Mouse (Mus musculus) urinary bladder, postnatal 4 days (tissue): ENCODE data around the gene Sar1a.

Experiments
- DNase-seq, 2 experiments: peaks; one replicate each; pipeline ENCODE4 v3.0.0; 2021 to 2022; ENCODE audit warnings: low spot score in 2 of 2

Gene Sar1a

GRCm38 (mm10) chr10:61680015-61680913 is at the start of gene Sar1a:
Gene Sar1a (plus strand): TSS chr10:61680299.
- DNase-seq, result peak; percentile 98

- no peak for DNase-seq
Measured at GRCm38 (mm10) chr10:61632445-61632844, 47.7 kb upstream of the Sar1a start.

- DNase-seq, result no peak
Measured at GRCm38 (mm10) chr10:61637055-61637454, 43.0 kb upstream of the Sar1a start.

DNA sequence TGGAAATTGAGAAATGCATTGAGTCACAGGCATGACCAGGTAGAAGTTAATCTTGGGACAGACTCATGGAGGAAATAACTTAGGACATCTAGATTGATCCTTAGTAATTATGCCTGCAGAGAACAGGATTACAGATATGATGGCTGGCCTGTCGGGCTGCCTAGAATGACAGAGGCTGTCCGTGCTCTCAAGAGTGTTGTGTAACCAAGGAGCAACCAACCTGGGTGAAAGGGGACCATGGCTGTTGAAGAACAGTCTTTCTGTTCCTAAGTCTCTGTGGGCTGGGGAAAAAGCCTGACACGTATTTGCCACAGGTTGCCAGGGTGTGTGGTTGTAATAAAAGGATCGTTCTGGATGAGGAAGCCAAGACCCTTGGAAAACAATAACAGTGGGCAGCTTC is 39.7 kb upstream of the Sar1a start:
- no peak for DNase-seq

GRCm38 (mm10) chr10:61646557-61646956 is 33.5 kb upstream of the Sar1a start:
- no peak for DNase-seq

- DNase-seq, result peak; percentile 81 to 83
Measured at GRCm38 (mm10) chr10:61647790-61648736, 32.0 kb upstream of the Sar1a start, which contains the start of gene Ppa1. Gene Ppa1 (plus strand): TSS chr10:61648552.

- DNase-seq, result no peak
Measured at GRCm38 (mm10) chr10:61648737-61649645, 31.1 kb upstream of the Sar1a start.

GRCm38 (mm10) chr10:61654105-61654504 is 26.0 kb upstream of the Sar1a start:
- no peak for DNase-seq

GRCm38 (mm10) chr10:61654691-61655090 is 25.4 kb upstream of the Sar1a start:
- DNase-seq, result no peak

- no peak for DNase-seq
Measured at GRCm38 (mm10) chr10:61655188-61655587, 24.9 kb upstream of the Sar1a start.

DNA sequence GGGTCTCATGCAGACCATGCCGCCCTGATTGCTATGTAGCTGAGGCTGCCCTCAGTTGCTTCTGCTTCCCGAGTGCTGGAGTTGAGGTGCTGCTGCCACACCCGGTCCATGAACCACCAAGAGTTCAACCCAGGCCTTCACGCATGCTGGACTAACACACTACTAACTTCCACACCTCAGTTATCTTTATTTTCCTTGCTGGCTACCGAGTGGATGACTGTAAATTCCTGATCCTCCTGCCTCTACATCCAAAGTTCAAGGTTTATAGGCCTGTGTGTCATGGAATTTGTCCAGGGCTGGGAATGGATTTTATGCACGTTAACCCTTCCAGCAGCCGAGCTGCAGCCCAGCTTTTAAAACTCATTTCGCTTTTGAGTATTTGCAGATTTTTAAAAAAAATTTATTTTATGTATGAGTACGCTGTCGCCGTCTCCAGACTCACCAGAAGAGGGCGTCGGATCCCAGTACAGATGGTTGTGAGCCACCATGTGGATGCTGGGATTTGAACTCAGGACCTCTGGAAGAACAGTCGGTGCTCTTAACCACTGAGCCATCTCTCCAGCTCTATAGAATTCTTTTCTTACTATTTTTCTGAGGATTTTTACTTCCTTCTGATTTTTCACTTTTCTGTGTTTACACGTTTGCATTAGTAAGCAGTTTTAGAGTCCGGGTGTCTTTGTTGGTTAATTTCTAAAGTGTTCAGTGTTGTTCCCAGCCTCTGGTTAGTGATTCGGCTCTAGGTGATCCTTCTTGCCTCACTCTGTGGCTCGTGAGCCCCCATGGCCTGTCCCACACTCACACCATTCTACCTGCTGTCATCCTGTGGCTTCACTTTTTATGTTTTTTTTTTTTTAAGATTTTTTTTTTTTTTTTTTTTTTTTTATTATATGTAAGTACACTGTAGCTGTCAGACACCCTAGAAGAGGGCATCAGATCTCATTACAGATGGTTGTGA is 22.9 kb upstream of the Sar1a start:
- DNase-seq, result no peak

DNA sequence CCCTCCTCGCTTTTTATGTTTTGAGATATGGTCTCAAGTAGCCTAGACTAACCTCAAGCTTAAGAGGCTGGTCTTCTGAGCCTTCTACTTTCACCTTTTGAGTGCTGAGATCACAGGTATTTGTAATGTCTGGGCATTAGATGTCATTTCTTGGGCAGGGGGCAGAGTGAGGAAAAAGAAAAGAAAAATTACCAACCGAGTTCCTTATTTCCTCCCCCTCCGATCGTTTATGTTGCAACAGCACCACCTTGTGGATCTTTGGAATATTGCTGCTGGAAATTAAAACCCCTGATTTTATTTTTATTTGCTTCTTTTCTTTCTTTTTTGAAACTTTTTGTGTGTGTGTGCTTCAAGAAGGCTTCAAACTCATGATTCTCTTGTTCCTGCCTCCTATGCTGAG is 22.1 kb upstream of the Sar1a start:
- DNase-seq, result no peak

GRCm38 (mm10) chr10:61661887-61662286 is 18.2 kb upstream of the Sar1a start:
- DNase-seq, result no peak

DNA sequence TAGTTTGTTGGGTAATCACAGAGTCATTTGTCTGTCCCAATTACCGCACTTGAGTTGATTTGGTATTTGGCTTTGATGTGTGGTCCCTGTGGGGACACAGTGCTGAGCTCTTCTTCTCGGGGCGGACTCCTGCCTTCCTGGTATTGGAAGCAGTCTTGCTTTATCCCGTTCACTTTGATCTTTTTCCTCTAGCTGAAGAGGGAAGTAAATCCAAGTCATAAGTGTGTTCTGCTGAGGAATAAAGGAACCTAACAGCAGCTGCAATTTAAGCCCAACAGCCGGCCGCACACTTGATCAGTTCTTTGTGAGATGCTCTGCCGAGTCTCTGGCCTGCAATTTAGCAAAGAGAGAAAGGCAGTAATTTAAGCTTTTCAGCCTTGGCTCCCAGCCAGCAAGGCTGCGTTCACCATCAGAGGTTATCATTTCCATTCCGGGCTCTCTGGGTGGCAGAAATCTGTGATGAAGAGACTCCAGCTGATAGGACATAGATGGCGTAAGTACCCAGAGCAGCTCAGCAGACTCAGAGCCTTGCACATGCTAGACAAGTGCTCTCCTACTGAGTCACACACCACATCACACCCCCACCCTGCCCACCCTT is 17.6 kb upstream of the Sar1a start:
- DNase-seq, result no peak

DNA sequence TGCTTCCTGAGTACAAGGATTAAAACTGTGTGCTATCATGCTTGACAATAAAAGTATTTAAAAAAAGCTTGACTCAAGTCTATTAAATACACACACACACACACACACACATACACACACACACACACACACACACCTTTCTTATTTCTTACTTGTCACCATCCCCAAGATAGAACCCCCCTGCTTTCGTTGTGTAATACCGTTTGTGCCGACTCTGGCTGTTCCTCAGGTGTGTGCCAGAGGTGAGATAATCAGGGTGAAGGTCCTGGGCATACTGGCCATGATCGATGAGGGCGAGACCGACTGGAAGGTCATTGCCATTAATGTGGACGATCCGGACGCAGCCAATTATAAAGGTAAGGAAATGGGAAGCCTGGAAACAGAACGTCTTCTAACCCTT is 15.0 kb upstream of the Sar1a start:
- no peak for DNase-seq

DNA sequence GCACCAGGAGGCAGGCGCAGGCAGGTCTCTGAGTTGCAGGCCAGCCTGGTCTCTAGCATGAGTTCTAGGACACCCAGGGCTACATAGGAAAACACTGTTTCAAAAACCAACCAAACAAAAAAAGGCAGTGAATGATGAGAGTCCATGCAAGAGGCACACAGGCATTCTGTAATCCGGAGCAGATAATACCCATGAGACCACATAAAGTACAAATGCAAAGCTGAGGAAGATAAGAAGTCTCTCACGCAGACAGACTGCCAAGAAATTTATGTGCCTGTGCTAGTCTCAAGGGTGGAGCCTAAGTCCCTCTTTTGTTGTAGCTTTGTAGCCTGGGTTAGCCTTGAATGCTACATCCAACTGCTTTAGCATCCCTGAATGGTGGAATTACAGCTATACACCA is 14.4 kb upstream of the Sar1a start:
- DNase-seq, result no peak

GRCm38 (mm10) chr10:61669289-61669688 is 10.8 kb upstream of the Sar1a start:
- DNase-seq, result no peak

GRCm38 (mm10) chr10:61669896-61670295 is 10.2 kb upstream of the Sar1a start:
- DNase-seq, result no peak

GRCm38 (mm10) chr10:61670758-61671157 is 9.3 kb upstream of the Sar1a start:
- DNase-seq, result no peak

GRCm38 (mm10) chr10:61675935-61676334 is 4.2 kb upstream of the Sar1a start:
- no peak for DNase-seq
